Mouse (Mus musculus) right cerebral cortex, postnatal 4 days (tissue): ENCODE data around the gene Lsm11.

Source experiments
- DNase-seq: peaks from one replicate; pipeline ENCODE4 v3.0.0-alpha.2; 2022

Gene Lsm11

DNA sequence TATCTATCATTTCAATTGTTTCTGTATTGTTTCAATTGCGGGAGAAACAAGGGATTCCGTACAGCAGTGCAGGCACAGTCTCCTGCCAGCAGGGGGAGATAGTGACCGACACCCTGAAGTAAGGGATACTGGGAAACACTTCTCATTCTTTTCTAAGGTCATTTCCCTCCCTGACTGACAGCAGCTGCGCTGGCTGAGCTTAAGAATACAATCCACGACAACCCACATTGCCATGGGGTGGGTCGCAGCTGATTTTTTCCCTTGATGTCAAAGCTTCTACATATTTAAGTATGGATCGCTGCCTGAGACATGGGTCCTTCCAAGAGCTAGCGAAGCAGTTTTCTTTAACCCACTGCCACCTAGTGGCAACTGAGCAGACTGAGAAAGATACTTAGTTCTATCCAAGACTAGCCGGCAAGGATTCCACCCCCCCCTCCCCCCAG, 18.1 kb downstream of the Lsm11 start:
- peak; percentile 71 for DNase-seq

DNA sequence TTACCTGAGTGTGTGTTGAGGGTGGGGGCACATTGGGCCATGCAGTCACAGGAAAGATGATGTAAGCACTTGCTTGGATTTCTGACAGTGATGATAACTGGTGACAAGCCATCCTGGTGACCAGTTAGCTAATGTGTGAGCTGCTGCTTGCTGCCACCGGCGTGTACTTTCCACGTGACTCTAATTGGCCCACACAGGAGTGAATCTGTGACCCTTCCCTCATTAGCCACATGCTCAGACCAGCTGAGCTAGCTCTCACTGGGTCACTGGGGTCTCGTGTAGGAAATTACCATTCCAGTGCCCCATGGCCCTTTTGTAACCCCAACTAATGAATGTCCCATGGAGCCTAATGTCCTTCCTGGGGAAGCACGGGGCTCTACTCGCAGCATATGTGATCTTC, 19.3 kb downstream of the Lsm11 start:
- no peak for DNase-seq

DNA sequence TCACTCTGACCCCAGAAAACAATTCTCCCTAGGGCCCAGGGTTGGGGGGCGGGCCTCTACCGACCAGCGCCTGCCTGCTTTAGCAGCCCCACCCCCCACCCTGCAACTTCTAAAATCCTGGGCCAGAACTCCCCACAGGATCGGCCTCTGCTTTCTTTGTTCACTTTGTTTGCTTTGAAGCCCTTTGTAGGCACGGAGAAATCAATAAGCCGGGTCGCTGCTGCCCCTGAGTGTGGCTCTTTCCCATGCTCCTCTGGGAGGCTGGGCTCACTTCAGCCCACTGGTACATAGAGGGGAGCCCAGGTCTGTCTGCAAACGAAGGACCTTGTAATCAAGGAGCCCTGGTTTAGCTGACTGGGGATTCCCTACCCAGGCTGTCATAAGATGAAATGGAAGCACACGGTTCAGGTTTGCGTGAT, 23.2 kb downstream of the Lsm11 start:
- no peak for DNase-seq

DNA sequence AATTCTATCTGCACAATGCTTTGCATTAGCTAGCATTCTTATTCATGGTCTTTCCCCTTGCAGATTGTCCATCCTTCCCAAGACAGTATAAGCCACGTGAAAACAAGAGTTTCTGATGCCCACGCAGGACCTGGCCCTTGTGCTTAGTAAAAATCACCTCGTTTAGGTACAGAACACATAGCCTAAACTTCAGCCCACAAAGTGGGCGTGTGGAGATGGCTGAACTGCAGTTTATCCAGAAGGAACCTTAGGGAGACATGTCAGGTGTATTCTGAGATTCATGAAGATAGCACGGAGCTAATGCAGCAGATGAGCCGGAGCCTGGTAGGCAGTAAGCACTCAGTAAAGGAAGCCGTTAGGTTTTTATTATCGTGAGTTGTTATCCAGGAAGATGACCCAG, 23.7 kb downstream of the Lsm11 start:
- DNase-seq = no peak

DNA sequence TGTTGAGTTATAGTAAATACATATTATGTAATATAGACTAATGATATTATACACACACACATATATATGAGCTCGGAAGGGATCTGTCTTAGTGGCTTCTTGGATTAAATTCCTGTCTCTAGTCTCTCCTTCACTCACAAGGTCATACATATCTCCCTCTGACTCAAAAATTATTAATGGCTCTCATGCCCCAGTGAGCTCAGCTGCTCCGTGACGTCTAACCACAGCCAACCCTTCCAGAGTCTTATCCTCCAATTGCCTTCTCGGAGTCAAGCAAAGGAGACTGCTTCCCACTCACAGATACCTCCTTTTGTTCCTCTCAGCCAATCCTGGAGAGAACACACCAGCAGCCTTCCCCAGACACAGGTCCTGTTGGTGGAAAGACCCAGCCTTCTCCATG, 25.9 kb downstream of the Lsm11 start:
- DNase-seq = no peak

DNA sequence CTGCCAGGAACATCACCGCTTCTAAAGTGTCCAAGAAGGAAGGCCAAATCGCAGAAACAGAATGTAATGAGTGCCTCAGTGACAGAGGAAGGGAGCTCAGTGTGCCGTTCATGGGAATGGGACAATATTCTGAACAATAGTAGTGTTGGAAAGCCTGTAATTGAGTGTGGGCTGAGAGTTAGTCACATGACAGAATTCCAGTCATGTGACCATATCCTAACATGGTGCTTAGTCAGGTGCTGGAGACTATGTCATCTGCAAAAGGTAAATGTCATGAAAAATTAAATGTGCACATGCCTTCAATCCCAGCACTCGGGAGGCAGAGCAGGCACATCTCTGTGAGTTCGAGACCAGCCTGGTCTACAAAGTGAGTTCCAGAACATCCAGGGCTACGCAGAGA, 26.7 kb downstream of the Lsm11 start:
- no peak for DNase-seq

DNA sequence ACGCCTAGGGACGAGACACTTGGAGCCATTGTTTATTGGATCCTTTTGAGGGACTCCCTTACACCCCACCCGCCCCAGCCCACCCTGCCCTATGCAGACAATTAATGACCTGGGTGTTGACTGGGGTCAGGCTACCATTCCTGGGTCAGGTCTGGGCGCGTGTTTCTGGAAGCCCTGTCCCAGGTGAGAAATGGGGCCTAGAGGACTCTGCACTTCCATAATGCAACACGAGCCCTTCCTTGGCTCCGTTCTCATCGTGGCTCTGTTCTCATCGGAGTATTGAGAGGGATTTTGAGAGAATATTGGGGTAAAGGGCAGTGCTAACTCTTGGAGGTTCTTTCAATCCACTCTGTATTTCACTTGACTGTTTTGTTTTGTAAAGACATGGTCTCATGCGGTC, 28.5 kb downstream of the Lsm11 start:
- DNase-seq = no peak

DNA sequence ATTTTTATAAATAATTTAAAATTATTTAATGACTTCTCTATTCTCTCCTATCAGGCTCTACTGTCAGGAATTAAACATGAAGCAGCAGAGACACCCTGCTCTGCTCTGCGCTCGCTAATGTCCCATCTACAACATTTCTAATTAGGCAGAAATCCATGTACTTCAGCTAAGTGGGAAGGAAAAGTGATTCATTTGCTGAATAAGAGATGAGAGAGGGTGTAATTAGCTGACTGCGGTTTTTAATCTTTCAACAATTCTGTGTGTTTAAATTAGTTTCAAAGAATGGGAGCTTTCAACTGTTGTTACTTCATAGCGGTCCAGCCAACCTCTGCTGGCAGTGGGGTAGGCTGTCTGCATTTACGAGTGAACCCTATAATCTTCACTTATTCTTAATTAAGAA, 34.0 kb downstream of the Lsm11 start:
- DNase-seq = no peak

DNA sequence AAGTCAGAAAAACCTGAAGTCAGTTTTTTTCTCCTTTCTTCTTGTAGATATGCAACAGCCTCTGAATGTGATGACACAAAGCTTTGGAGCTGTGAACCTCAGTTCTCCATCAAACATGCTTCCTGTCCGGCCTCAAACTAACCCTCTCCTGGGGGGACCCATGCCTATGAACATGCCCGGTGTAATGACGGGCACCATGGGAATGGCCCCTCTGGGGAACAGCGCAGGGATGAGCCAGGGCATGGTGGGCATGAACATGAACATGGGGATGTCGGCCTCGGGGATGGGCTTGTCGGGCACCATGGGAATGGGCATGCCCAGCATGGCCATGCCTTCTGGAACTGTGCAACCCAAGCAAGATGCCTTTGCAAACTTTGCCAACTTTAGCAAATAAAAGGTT, 35.8 kb downstream of the Lsm11 start:
- no peak for DNase-seq

DNA sequence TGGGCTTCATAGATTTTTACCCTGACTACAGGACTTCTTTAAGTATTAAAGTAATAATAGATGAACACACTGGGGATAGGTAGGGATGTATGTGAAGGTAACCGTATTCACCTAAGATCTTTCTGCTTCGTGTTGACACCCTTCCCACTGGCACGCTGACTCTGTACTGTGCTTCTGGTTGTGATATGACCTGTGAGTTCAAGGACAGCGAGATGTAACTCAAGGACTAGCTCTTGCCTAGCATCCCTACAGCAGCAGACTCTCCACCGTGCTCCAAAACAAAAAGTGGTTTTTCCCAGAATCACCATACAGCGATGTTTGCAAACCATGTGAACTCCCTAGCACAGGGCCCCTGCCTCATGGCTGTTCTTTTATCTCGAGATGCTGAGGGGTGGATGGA, 36.7 kb downstream of the Lsm11 start:
- DNase-seq = no peak

DNA sequence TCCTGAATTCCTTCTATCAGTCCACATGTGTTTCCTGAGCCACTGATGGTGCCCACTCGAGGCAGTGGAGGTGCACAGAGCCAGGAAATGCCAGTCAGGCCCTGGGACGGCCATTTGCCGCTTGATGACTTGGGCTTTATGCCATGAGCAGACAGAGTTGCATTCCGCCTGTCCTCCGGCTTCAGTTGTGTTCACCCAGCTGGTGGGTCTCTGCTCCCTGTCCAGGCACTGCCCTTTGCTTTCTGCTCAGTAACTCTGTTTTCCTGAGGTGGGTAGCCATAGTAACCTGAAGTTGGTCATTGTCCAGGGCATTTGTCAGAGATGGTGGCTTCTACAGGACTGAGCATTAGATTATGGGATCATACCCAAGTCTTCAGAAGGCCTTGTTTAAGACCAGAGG, 37.4 kb downstream of the Lsm11 start:
- DNase-seq = no peak

DNA sequence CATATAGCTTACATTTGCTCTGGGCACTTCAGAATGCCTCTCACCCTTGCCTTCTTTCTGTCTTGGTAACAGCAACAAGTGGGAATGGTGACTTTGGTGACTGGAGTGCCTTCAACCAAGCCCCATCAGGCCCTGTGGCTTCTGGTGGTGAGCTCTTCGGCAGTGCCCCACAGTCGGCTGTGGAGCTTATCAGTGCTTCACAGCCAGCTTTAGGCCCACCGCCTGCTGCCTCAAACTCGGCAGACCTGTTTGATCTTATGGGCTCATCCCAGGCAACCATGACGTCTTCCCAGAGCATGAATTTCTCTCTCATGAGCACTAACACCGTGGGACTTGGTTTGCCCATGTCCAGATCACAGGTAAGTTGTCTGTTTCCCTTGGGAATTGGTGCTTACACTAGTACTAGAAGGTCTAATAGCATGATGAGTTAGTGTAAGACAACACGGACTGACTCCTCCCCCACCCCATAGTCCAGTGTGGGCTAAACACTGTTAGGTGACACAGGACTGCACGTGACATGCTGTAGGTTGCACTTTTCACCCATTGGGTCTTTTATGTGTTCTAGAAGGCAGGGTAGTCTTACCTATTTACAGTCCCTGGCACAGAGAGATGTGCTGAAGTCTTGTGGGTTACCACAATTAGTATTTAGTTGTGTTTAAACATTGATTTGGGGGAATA, 38.5 kb downstream of the Lsm11 start:
- DNase-seq = no peak

DNA sequence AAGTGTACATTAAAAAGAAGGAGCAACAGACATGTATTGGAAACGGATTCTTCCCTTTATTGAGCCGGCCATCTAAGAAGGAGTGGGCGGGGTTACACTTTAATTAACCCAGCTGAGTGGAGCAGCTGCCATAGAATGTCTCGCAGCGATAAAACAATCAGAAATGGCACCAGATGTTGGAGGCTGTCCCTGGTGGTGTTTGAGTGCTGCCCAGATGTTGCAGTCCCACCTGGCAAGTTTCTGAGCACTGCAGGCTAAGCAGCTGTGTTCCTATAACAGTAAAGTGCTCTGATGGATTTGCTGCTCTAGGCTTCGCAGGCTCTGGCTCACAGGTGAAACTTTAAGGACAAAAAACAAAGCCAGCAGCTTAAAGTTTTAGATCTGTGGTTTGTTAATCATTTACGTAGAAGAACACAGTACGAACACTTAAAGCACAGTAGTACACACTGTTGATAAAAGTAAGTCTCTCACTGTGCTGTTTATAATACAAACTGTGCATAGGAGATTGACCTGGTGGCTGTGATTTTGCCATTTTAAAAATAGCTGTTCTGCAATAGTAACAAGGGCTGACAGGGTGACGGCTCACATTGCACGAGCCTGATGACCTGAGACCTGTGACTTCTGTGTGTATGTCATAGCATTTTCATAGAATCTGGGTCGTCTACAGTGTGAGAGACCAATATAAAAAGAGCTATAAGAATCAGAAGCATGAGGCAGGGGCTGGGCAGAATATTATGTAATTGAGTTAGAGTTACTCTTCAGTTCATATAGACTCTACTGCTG, 44.3 kb downstream of the Lsm11 start:
- DNase-seq = no peak

DNA sequence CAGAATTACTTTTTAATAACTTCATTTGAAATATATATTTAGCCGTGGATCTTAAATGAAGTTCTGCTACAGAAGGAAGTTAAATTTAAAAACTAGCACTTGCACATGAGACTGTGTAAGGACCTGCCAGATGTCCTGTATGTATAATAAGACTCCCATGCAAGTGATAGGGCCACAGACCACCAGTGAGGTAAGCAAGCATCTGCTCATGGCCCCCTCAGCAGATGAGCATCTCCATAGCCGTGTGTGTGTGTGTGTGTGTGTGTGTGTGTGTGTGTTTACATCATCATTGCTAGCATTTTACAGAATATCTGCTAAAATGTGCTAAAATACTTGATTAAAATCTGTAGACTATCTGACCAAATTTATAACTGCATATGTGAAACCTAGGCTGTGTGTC, 47.3 kb downstream of the Lsm11 start:
- DNase-seq = no peak

DNA sequence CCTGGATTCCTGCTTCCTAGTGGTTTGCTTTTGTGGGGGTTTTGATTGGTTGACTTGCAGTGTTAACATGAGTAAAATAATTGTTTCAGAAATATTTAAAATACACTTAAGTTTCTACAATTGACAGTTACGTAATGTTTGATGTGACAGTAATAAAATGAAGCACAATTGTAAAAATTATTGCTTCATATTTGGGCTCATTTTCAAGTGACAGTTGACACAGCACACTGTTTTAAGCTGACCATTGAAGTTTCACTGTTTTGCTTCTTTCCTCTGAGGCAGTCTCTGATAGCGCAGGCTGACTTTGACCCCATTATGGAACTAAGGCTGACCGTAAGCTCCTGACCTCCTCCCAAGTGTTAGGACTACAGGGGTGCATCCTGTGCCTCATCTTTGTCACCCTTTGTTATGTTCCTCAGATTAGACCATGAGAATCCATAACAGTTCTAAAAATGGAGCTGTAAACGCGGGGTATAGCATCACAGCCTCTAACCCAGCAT, 51.8 kb downstream of the Lsm11 start:
- DNase-seq = no peak

DNA sequence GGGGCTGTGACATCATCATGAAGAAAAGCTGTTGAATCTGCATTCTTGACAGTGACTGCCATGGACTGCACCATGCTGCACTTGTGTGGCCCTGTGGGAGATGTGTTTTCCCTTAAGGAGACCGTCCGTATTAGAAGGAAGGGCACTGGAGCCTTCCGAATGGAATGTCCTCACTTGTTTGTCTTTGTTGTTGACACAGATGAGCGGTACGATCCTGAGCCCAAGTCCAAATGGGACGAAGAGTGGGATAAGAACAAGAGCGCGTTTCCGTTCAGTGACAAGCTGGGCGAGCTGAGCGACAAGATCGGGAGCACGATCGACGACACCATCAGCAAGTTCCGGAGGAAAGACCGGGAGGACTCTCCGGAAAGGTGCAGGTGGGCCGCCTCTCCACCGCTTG, 54.3 kb downstream of the Lsm11 start:
- DNase-seq = no peak

DNA sequence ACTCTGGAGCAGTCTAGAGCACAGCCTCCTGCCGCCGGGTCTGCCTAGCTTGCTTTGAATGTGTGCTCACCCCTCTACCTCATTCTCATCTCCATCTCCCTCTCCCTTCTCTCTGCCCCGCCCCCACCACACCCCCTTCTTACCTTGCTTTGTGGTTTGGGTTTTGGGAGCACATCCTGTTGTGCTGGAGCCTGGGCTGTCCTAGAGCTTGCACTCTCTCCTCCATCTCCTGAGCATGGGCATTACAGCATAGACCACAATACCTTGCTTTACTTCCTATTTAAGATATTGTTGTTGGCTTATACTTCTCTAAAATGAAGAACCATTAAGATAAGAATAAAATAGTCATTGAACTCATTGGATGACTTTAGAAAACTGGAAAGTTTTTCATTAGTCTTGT, 54.8 kb downstream of the Lsm11 start:
- DNase-seq = no peak

DNA sequence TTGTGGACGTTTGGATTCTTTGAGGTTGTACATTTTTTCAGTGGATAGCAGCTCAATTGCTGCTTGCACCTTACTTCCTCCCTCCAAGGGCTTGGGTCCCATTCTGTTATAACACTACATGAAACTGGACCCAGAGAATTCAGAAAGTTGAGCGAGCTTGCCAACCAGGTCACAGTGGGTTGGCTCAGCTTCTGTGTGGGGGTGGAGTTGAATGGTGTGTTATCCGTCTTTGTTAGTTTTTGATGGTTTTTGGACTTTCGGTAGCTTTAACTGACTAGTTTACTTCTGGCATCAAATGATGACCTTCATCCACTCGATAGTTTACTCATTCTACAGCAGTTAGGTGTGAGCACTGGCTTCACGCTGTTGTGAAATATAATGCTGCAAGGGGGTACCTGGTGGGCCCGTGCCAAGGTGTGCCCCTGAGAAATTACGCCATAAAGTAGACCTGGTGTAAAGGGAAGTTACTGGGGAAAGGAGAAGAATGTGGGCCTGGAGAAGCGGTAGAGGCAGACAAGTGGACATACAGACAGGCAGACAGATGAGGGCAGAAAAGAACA, 56.2 kb downstream of the Lsm11 start:
- DNase-seq = no peak

DNA sequence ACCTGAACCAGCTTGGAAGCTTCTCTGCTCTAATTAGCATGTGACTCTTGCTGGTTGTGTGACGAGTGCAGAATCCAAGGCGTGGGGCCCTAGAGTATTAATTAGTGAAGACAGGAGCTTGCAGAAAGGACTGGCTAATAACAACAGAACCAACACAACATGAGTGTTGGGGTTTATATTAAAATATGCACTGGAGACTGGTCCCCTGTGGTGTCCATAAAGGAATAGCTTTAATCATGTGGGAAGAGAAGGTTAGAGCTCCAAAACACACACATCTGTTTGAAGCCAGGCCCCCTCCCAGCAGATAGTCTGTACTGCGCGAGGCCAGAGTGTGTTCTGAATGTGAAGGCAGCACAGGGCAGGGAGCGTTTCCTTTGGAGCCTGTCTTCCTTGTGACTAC, 58.1 kb downstream of the Lsm11 start:
- DNase-seq = no peak

DNA sequence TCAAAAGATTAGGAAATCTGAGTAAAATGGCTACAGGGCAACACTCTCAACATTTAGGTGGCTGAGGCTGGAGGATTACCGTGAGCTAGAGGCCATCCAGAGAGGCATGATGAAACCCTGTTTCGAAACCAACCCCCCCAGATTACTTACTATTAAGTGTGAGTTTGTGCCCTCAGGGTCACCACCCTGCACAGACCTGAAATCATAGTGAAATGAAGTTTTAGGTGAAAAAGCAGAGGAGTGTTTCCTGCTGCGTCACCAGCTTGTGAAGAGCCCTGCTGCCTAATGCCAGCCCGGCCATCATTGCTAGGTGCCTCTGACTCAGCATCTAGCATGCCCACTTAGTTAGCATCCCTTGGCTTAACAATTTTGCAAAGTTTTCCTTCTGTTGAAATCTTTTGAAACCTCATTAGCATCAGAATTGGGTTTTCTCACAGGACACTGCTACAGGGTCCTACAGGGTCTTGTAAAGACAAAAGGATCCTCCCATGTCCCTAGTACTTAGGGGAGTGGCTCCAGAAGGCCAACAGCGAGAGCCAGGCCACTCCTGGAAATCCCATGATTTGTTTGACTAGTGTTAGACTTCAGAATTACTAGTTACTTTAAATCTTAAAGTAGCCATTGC, 59.0 kb downstream of the Lsm11 start:
- DNase-seq = no peak

DNA sequence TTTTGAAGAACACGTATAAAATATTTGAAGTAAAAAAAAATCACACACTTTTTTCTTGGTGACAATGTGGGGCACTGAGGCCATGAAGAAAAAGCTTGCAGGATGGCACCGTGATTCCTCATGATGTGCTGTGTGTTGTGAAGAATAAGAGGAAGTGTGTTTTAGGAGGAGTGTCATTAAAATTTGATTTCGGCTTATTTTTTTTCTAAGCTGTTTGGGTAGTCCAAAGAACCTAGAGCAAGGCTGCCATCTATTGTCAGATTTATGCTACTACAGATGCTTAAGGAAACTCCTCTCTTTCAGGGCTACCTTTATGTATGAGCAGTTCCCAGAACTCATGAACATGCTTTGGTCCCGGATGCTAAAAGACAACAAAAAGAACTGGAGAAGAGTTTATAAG, 60.7 kb downstream of the Lsm11 start:
- DNase-seq = no peak

DNA sequence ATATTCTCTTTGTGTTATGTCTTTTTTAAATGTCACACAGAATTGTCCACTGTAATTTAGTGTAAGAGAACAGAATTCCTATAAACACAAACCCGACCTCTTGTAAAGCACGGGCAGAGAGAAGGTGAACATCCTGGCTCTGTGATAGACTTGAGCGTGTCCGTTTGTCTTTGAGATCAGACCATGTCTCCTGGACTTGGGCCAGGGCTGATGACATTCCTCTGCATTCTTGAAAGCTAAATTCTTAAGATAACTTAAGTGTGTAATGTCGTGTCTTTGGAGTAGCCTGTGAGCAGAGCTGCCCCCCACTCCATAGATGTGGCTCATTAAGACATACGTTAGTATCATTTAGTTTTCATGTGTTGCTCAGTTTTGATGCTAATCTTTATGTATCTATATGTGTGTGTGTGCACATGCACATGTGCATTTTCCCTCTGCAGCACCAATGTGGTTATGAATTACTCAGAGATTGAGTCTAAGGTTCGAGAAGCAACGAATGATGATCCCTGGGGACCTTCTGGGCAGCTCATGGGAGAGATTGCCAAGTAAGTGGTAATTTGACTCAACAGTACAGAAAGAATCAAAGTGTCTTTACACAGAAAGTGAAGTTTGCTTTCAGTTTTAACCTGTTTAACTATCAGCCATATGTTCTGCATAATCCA, 61.3 kb downstream of the Lsm11 start:
- DNase-seq = no peak

DNA sequence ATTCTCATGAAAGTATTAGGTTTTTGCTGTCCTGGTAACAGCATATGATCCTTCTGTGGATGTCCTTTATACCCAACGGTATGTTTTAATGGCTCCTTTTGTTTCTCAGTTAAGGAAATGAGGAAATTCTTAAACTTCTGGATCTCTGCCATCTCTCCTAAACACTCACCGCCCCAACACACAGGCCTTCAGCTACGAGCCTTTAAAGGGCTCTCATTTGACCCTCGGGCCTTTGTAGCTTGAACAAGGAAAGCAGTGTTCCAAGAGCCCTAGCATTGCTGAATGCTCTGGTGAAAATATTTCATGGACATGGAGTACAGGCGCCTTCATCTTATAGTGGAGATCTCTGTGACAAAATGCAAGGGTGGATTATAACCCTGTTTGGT, 63.1 kb downstream of the Lsm11 start:
- no peak for DNase-seq
